Mouse (Mus musculus): ENCODE results near the gene Maml2. TPM values are rescaled to one million over a fixed set of nuclear protein-coding genes. Genes with fewer than 3 reads are reported as not detected.

The Maml2 gene
- polyA plus RNA-seq, 1 experiment: 12.3 TPM

- no peak for TF ChIP-seq CTCF (IDR thresholded peaks at IDR 0.05; ENCODE audit: borderline replicate concordance, insufficient read depth, low read depth, low read length)
- TF ChIP-seq POLR2A (IDR thresholded peaks at IDR 0.05; ENCODE audit: borderline replicate concordance, insufficient read depth, low read length): no peak
- no peak overlapping the region for H3K4me3 ChIP-seq (replicated peaks; ENCODE audit: insufficient read depth, low read depth, low read length)
- no peak for DNase-seq
- peak overlapping the region; percentile 34; the same call in 1 of the 2 replicates for H3K27ac ChIP-seq (ENCODE audit: insufficient read depth, low read length)
- peaks cover 18% of the 10 kb centered on the region for H3K4me1 ChIP-seq (ENCODE audit: control insufficient read depth, insufficient read depth, low read length)
- 34% methylated on average over 5 of the region's 5 CpGs for WGBS
- H3K27me3 ChIP-seq (ENCODE audit: control insufficient read depth, insufficient read depth, low read length): no peaks in the 10 kb centered on the region
These were observed 276.3 kb downstream of the Maml2 start for GRCm38 (mm10) chr9:13574059-13574458.

DNA sequence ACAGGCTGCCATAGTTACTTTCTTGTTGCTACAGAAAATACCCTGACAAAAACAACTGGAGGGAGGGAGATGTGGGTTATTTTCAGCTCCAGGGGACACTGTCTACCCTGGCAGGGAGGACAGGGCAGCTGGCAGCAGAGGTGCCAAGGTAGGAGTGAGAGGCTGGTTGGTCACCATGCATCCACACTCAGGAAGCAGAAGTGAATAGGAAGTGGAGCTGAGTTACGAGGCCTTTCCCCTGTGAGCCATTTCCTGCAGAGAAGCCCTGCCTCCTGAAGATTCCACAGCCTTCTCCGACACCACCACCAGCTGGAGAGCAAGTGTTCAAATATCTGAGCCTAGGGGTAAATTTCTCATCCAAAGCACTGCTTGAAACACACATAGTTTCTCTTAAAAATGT lies 277.2 kb downstream of the Maml2 start:
- no peak overlapping the region for H3K4me3 ChIP-seq (replicated peaks; ENCODE audit: insufficient read depth, low read depth, low read length)
- TF ChIP-seq POLR2A (IDR thresholded peaks at IDR 0.05; ENCODE audit: borderline replicate concordance, insufficient read depth, low read length) (no peak), CTCF (IDR thresholded peaks at IDR 0.05; ENCODE audit: borderline replicate concordance, insufficient read depth, low read depth, low read length) (no peak)
- H3K4me1 ChIP-seq (ENCODE audit: control insufficient read depth, insufficient read depth, low read length): peaks cover 14% of the 10 kb centered on the region
- 62% methylated on average over 2 of the region's 2 CpGs for WGBS
- no peak for DNase-seq
- H3K27me3 ChIP-seq (ENCODE audit: control insufficient read depth, insufficient read depth, low read length): no peaks in the 10 kb centered on the region
- no peak overlapping the region for H3K27ac ChIP-seq (ENCODE audit: insufficient read depth, low read length)

DNA sequence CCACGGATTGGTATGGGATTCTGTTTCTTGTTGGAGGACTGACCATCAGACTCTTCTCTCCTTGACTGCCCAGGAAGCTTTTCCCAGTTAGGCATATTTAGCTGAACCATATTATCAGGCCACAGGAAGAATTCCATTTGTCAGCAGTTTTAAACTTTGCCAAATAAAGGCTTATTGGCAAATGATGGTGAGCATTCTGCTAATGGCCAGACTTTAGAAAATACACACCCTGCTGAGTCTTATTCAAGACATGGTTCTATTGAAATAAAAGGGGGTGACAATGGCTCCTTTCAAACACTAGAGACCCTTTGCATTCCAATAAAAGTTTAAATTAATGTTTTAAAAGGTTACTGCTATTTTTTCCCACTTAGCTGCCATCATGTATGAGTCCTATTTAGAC lies 279.4 kb downstream of the Maml2 start:
- Histone ChIP-seq H3K27ac (ENCODE audit: insufficient read depth, low read length) (no peak overlapping the region), H3K27me3 (ENCODE audit: control insufficient read depth, insufficient read depth, low read length) (no peaks in the 10 kb centered on the region), H3K4me1 (ENCODE audit: control insufficient read depth, insufficient read depth, low read length) (peaks cover 14% of the 10 kb centered on the region), H3K4me3 (replicated peaks; ENCODE audit: insufficient read depth, low read depth, low read length) (no peak overlapping the region)
- TF ChIP-seq POLR2A (IDR thresholded peaks at IDR 0.05; ENCODE audit: borderline replicate concordance, insufficient read depth, low read length): no peak
- no peak for TF ChIP-seq CTCF (IDR thresholded peaks at IDR 0.05; ENCODE audit: borderline replicate concordance, insufficient read depth, low read depth, low read length)
- WGBS: 78% methylated on average over 1 of the region's 1 CpGs
- peak in 1 of 2 experiments; percentile 37 for DNase-seq

- Histone ChIP-seq H3K4me3 (replicated peaks; ENCODE audit: insufficient read depth, low read depth, low read length) (no peak overlapping the region), H3K4me1 (ENCODE audit: control insufficient read depth, insufficient read depth, low read length) (peaks cover 8% of the 10 kb centered on the region), H3K27me3 (ENCODE audit: control insufficient read depth, insufficient read depth, low read length) (no peaks in the 10 kb centered on the region), H3K27ac (ENCODE audit: insufficient read depth, low read length) (no peak overlapping the region)
- TF ChIP-seq POLR2A (IDR thresholded peaks at IDR 0.05; ENCODE audit: borderline replicate concordance, insufficient read depth, low read length) (no peak), CTCF (IDR thresholded peaks at IDR 0.05; ENCODE audit: borderline replicate concordance, insufficient read depth, low read depth, low read length) (no peak)
- WGBS: 86% methylated on average over 5 of the region's 5 CpGs
- DNase-seq: no peak
These were observed 283.4 kb downstream of the Maml2 start for GRCm38 (mm10) chr9:13581184-13581583.

GRCm38 (mm10) chr9:13583952-13584351 lies 286.2 kb downstream of the Maml2 start:
- WGBS: 67% methylated on average over 5 of the region's 5 CpGs
- H3K4me1 ChIP-seq (ENCODE audit: control insufficient read depth, insufficient read depth, low read length): no peaks in the 10 kb centered on the region
- TF ChIP-seq POLR2A (IDR thresholded peaks at IDR 0.05; ENCODE audit: borderline replicate concordance, insufficient read depth, low read length) (no peak), CTCF (IDR thresholded peaks at IDR 0.05; ENCODE audit: borderline replicate concordance, insufficient read depth, low read depth, low read length) (no peak)
- H3K4me3 ChIP-seq (replicated peaks; ENCODE audit: insufficient read depth, low read depth, low read length): no peak overlapping the region
- H3K27ac ChIP-seq (ENCODE audit: insufficient read depth, low read length): no peak overlapping the region
- H3K27me3 ChIP-seq (ENCODE audit: control insufficient read depth, insufficient read depth, low read length): no peaks in the 10 kb centered on the region
- no peak for DNase-seq

GRCm38 (mm10) chr9:13584435-13584834 lies 286.7 kb downstream of the Maml2 start:
- no peak for DNase-seq
- Histone ChIP-seq H3K27me3 (ENCODE audit: control insufficient read depth, insufficient read depth, low read length) (no peaks in the 10 kb centered on the region), H3K4me1 (ENCODE audit: control insufficient read depth, insufficient read depth, low read length) (no peaks in the 10 kb centered on the region), H3K27ac (ENCODE audit: insufficient read depth, low read length) (no peak overlapping the region), H3K4me3 (replicated peaks; ENCODE audit: insufficient read depth, low read depth, low read length) (no peak overlapping the region)
- TF ChIP-seq CTCF (IDR thresholded peaks at IDR 0.05; ENCODE audit: borderline replicate concordance, insufficient read depth, low read depth, low read length): no peak
- TF ChIP-seq POLR2A (IDR thresholded peaks at IDR 0.05; ENCODE audit: borderline replicate concordance, insufficient read depth, low read length): no peak
- 95% methylated on average over 3 of the region's 3 CpGs for WGBS

GRCm38 (mm10) chr9:13587085-13587933 lies 289.6 kb downstream of the Maml2 start:
- Histone ChIP-seq H3K4me1 (ENCODE audit: control insufficient read depth, insufficient read depth, low read length) (no peaks in the 10 kb centered on the region), H3K27ac (ENCODE audit: insufficient read depth, low read length) (no peak overlapping the region), H3K27me3 (ENCODE audit: control insufficient read depth, insufficient read depth, low read length) (no peaks in the 10 kb centered on the region), H3K4me3 (replicated peaks; ENCODE audit: insufficient read depth, low read depth, low read length) (no peak overlapping the region)
- no peak for TF ChIP-seq POLR2A (IDR thresholded peaks at IDR 0.05; ENCODE audit: borderline replicate concordance, insufficient read depth, low read length)
- no peak for TF ChIP-seq CTCF (IDR thresholded peaks at IDR 0.05; ENCODE audit: borderline replicate concordance, insufficient read depth, low read depth, low read length)
- 81% methylated on average over 9 of the region's 9 CpGs for WGBS
- peak in 1 of 2 experiments; percentile 4 for DNase-seq

- WGBS: 100% methylated on average over 1 of the region's 1 CpGs
- TF ChIP-seq CTCF (IDR thresholded peaks at IDR 0.05; ENCODE audit: borderline replicate concordance, insufficient read depth, low read depth, low read length) (no peak), POLR2A (IDR thresholded peaks at IDR 0.05; ENCODE audit: borderline replicate concordance, insufficient read depth, low read length) (no peak)
- Histone ChIP-seq H3K27ac (ENCODE audit: insufficient read depth, low read length) (no peak overlapping the region), H3K4me3 (replicated peaks; ENCODE audit: insufficient read depth, low read depth, low read length) (no peak overlapping the region), H3K27me3 (ENCODE audit: control insufficient read depth, insufficient read depth, low read length) (no peaks in the 10 kb centered on the region), H3K4me1 (ENCODE audit: control insufficient read depth, insufficient read depth, low read length) (no peaks in the 10 kb centered on the region)
- no peak for DNase-seq
These were observed 291.0 kb downstream of the Maml2 start for GRCm38 (mm10) chr9:13588786-13589185.
